15 mouse cellular contexts compared by ENCODE assay signal in the genomic region with DNA sequence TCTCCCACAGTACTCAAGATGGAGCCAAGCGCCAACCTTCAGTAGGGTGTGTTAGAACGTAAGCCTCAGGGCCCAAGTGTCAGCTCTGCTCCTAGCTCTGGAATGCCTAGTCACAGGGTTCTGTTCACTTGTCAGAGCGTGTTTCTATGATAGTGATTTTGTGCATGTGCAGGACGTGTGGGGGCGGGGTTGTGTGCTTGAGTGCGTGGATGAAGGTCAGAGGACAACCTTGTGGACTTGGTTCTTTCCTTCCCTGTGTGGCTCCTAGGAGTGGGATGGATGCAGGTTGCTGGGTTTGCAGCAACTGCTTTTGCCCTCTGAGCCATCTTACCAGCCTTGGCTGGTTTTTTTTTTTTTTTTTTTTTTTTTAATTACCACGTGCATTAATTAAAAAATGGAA.
"Had no signal": no experiment of that assay in that cellular context is flagged by ENCODE, and none has a peak within 500 bp of the region (broad histone marks: within the 10 kb centered on the region; RNA-seq: fewer than 3 reads in every experiment).

No protein-coding gene starts in this region.

- H3K4me3 ChIP-seq: limb, embryonic 12.5 days; liver, embryonic 13.5 days; lung, embryonic 15.5 days; midbrain, embryonic 13.5 days; myocyte; neural tube, embryonic 15.5 days had no signal

- H3K4me2 ChIP-seq: limb, embryonic 12.5 days; liver, embryonic 13.5 days; lung, embryonic 15.5 days; midbrain, embryonic 13.5 days; neural tube, embryonic 15.5 days had no signal

- DNase-seq: layer of hippocampus, adult 9-11 months; layer of hippocampus, postnatal 36 days; liver; liver, embryonic 13.5 days; liver, postnatal 0 days; lung, postnatal 14 days; thymus, adult 18-20 months; thymus, postnatal 14 days had no signal

- H3K27ac ChIP-seq: limb, embryonic 12.5 days; liver, embryonic 13.5 days; lung, embryonic 15.5 days; midbrain, embryonic 13.5 days; neural tube, embryonic 15.5 days had no signal

- H3K36me3 ChIP-seq: limb, embryonic 12.5 days; liver, embryonic 13.5 days; lung, embryonic 15.5 days; midbrain, embryonic 13.5 days; neural tube, embryonic 15.5 days had no signal

- H3K27me3 ChIP-seq: limb, embryonic 12.5 days; liver, embryonic 13.5 days; lung, embryonic 15.5 days; midbrain, embryonic 13.5 days; neural tube, embryonic 15.5 days had no signal

- H3K9me3 ChIP-seq: limb, embryonic 12.5 days; liver, embryonic 13.5 days; lung, embryonic 15.5 days; midbrain, embryonic 13.5 days; neural tube, embryonic 15.5 days had no signal

- ATAC-seq: inflammation-experienced regulatory T-cells, adult 6 months; intestine, postnatal 0 days; liver, postnatal 0 days; midbrain, embryonic 13.5 days had no signal

- H3K4me1 ChIP-seq: limb, embryonic 12.5 days; lung, embryonic 15.5 days; midbrain, embryonic 13.5 days; neural tube, embryonic 15.5 days had no signal

- H3K9ac ChIP-seq: limb, embryonic 12.5 days; liver, embryonic 13.5 days; liver, postnatal 0 days; lung, embryonic 15.5 days; midbrain, embryonic 13.5 days; neural tube, embryonic 15.5 days had no signal
